Mouse (Mus musculus) cerebellum, postnatal 36 days (tissue): Measurements from ENCODE around the gene Atf3.
"Not testable (repeated sequence)": the region's sequence is repeated elsewhere in the genome, so short reads cannot be mapped to it uniquely, and the experiment has no call there.

Experiments used
- DNase-seq, 2 experiments: peaks; one replicate each; pipeline ENCODE4 v3.0.0; 2021 to 2022; ENCODE audit warnings: mixed read lengths in 2 of 2

The Atf3 gene

DNA sequence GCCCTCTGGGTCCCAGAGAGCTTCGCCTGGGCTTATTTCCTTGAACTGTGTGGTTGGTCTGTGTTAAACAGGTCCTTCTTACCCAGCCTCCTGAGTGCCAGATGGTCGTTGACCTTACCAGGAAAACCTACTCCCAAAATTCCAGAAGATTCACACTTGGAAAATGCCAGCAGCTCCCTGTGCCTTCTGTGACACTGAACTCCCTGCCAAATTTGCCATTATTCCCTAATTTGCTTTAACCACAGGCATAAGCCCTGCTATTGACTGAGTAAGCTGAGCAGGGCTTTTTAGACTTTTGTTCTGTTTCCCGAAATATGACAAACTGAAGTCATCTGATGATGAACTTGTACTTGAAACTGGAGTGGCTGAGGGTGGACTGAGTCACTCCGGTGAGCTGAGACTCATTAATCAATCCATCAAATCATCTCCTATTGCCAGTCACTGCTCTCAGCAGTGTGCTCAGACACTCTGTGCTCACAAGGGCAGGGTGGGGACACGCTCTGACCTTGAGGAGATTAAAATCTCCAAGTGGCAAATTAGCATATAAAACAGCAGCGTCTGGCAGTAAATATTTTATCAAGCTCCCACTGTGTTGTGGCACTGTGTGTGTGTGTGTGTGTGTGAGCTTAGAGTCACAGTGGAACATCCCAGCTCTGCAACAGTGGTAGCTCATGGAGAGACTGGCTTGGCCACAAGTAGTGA, 28.0 kb downstream of the Atf3 start:
- peak; percentile 8 to 28 for DNase-seq

DNA sequence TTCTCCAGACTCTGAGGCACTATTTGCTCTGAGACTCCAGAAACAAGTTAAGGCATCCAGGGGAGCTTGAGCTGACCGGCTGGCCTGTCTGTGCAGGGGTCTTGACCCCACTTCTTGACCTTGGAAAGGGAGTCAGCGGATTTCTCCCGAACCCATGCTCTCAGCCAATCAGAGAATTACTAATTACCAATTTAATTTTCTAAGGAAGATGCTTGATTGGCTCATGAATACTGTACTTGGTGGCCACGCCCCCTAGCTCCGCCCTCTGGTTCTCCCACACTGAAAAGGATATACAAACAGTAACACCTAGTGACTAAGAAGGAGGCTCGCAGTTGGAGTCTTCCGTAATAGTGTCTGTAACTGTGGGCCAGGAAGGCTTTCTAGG, 31.5 kb downstream of the Atf3 start:
- no peak for DNase-seq

DNA sequence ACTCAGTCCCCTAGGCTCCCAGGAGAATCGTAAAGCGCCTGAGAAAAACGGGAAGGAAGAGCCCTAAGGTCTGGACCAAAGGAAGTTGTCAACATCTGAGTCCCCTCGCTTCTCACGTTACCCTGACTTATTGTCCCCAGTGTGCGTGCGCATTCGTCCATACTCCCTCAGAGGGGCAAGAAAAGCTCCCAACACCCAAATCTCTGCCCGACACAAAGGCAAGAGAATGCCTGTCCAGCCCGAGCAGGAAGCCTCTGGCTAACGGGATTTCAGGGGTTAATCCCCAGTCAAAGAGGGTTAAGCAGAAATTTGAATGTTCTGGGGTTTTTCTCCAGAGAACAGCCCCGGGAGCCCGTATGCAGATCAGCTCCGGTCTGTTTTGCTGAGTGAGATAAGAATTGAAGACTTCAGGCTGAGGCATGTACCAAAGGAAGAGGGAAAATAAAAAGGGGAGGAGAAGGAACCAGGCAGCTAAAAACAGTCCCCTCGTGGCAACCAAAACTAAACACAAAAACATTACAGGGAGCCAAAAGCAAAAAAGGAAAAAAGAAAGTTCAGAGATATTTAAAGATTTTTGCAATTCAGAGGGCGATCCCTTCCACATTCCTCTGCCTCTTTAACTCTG, 32.0 kb downstream of the Atf3 start:
- no peak for DNase-seq

DNA sequence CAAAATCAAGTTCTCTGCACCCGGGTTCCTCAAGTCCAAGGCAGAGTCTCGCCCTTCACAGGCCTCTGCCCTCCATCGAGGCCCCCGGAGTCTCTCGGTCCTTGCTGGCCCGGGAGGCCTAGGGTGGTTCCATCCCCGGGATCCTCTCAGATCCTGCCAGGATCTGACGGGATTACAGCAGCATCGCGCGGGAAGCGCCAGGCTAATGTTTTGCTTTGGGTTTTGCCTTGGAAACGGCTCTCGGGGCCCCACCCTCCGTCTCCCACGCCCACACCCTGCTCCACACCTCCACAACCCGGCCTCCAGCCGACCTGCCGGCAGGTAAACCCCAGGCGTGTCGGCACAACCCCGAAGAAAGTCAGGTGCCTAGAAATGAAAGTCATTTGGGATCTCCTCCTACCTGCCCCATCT, 33.0 kb downstream of the Atf3 start:
- peak; percentile 17 for DNase-seq

DNA sequence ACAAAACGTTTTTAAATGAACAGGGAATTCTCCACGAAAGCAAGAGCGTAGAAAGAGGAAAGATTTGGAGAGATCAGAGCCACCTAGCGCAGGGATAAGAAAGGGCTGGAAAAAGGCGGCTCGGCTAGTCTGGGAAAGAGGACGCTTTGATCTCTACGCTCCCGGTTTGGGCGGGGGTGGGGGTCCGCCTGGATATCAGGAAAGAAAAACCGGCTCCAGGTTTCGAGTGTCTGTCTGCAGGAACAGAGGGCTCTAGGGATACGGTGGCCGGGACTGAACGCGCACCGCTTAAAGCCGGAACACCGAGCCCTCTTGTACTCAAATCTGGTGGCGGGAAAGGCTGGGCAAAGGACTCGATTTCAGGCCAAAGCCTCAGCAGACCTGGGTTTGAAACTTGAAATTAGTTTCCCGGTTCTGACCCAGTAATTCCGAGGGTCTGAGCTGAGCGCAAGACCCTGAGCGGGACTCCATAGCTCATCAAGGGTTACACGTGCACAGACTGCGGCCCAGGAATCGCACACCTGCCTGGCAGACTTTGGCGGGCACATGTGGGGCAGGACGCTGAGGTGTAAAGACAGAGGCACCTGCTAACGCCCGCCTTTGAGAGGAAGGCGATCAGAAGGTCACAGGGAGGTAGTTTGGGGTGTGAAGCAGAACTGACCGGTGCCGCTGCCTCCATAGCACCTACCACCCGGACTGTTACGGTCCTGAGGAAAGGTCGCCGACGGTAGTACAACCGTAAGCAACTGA, 33.6 kb downstream of the Atf3 start:
- peak; percentile 25 to 28 for DNase-seq

DNA sequence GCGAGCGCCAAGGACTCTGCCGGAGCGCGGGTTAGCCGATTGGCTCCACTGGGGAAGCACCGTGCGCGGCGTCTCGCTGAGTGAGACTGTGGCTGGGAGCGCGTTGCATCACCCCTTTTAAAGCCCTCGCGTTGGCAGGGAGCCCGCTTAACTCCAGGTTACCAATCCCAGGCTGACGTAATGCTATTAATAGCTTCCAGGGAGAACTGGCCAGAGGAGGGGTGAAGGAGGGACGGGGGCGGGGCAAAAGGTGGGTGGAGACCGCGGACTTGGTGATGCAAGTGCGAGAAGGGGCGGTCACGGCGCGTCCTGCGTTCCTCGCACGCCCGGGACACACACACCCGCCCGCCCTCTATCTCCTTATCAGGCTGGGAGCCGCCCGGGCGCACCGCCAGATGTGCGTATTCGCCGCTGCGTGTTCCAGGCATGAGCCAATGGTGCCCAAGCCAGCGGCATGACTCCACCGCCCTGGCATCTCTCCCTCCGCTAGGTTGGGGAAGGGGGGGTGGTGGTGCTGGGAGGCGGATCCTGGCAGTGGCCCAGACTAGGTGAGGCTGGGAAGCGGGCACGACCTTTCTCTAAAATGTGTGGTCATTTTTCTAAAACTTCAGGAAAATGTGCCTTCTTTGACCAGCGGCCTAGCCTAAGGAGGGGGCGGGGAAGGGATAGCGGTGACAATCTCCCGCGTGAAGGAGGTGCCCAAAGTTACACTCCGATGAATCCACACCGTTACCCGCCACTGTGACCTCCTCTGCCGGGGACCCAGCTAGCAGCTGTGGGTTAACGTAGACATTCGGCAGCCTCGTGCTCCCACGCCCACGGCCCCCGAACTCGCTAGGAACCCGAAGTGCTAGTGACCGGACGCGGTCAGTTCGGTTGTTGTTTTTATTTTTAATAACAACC, 34.4 kb downstream of the Atf3 start:
- DNase-seq = peak; percentile 84 to 85

DNA sequence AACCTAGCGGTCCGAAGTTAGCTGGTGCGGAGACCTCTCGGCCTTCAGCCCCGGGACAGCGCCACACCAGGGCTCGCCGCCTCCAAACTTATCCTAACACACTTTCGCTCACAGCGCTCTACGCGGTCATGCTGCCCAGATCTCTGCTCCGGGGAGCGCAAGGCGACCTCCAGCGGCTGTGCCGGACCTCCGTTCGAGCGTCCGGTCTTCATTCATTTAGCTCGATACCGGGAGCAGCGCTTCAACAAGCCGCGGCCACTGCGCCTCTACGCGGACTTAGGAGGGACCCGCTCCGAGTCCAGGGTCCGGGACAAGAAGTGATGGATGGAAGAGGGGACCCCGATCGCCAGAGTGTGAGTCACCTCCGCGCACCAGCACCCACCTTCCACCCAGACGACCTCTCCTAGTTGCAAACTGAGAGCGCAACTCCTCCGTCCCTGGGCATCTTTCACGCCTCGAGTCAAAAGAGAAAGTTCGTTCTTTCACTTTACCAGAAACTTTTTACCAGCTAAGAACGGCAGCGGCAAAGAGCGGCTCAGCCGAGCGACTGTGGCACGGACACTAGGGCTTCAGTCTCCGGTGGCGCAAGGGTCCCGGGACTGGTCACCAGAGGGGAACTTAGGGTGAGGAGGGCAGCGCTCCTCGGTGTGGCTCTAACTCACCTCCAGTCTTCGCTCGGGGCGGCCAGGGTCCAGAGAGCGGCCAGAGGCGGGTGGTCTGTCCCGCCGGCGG, 35.2 kb downstream of the Atf3 start:
- DNase-seq = peak; percentile 46 to 51

DNA sequence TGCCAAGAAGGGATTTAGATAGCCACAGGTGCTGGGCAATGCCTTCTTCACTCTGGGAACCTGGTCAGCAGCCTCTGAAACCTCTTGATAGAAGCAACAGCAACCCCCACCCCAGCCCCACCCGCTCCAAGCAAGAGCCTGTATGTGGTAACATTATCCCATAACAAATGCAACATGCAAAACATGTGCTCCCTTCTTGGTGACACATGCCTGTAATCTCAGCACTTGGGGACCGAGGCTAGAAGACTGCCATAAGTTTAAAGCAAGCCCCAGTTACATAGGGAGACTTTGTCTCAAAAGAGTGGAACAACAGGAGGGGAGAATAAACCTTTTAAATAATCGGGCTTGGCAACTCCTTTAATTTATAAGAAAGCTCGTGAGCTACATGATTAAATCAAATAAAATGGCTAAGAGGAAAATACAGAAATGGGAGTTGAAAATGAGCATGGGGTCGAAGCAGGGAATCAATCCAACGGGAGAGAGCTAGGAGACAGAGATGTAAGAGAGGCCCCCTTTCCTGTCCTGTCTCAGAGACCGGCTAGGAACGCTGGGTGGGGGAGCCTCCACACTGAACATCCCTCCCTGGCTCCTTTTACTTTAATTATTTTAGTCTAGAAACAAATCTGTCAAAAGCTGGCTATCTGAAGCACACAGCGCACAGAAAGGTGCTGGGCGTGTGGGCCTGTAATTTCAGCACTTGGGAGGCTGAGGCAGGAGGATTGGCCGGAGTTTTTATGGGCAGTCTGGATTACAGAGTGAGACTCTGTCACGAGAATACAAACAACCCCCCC, 36.2 kb downstream of the Atf3 start:
- DNase-seq = no peak

DNA sequence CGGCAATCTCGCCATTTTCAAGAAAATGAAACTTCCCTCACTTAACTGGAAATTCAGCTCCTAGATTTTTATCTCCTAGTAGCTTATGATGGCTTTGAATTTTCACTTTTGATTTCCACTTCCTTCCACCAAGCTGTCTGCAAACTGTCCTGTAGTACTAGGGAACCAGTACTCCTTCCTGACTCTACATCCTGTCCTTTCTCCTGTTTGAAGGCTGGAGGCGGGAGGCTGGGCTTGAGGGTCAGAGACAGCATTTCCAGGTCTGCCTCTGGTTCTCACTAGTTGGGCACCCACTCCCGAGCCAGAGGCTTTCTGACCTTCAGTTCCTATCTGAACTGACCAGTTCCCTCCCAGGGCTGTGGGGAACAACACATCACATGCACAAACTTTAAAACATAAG, 37.4 kb downstream of the Atf3 start:
- DNase-seq = no peak

DNA sequence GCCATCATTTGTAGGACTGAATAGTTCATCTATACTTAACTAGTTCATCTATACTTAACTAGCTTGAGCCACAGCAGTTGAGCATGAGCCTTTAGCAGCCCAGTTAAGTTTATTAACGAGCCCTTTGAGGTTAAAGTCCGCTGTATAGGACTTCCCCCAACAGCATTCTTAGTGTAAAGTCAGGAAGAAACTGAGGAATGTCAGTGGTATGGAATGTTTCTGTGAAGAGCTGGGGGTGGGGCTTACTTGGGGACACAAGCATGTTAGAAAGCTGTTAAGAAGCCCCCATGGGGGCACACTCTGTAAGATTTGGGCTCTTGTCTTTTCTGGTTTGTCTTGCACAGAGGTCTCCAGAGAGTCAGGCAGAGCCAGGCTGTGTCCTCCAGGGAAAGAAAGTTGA, 38.0 kb downstream of the Atf3 start:
- DNase-seq = no peak

DNA sequence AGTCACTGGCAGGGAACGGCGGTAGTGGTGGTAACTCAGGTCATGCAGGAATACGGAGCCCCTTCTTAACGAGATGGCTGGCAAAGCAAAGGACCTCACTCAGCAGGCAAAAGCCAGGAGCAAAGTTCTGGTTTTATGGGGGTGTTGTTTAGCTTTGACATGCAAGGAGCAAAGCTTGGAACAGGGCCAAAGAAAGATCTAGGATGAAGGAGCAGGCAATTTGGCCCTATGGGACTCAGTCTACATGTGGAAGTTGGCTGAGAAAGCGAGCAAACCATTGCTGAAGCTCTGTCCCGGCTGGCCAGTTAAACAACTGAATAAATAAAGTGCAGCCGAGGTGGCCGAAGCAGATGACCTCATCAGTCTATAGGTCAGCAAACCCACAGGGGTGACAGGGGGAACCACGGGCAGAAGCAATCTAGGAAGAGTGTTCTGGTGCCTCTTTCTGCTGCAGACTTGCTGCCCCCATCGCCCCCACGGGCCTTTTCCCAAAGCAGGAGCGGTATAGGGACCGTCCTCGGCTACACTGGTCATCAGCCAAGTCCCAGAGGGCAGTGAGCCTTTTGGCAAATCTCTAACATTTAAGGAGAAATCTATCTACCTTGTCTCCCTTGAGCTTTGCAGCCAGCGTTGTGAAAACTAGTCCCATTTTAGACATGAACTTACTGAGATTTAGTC, 39.2 kb downstream of the Atf3 start:
- no peak for DNase-seq

DNA sequence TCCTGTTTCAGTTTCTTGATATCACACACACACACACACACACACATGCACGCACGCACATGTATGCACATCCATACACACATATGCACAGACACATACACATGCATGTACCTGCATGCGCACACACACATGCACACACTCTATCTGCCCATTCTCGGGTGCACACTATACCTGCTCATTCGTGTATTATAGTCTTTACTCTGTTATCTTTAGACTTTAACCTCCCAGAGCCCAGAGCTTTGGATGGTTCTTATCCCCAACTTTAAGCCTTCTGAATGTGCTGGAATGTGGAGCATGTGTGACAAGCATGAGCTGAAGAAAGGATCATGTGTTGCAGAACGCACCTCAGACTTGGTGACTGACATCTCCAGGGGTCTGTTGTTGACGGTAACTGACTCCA, 41.0 kb downstream of the Atf3 start:
- no peak for DNase-seq

DNA sequence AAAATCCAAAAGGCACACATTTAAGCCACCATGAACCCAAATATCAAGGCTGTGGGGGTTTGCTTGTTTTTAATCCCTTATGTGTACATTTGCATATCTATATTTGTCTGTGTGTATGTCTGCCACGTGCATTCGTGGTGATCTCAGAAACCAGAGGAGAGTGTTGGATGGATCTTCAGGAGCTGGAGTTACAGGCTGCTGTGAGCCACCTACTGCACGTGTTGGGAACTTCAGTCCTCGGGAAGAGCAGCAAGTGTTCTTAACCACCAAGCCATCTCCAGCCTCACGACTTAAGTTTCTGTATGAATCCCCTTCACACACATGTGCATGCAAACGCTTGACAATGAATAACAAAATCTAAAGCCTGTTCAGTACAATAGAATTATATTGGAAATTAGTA, 45.4 kb downstream of the Atf3 start:
- no peak for DNase-seq

DNA sequence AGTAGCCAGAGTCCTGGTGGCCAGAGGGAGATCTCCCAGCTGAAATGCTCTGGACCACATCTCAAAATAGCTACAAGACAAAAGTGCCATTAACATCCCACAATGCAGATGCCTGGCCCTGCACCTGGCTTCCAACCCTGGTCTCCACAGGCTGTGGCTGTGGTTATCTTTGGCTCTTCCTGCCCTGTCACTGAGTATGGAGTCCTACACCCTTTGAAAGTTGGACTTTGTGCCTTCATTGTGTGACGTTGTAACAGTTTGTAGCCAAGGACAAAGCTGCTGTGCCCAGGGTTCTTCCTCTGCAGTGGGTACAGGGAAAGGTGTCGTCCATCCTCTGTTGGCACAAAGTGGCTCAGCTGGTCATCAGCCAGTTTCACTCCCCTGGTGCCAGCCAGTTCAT, 47.4 kb downstream of the Atf3 start:
- DNase-seq = no peak

DNA sequence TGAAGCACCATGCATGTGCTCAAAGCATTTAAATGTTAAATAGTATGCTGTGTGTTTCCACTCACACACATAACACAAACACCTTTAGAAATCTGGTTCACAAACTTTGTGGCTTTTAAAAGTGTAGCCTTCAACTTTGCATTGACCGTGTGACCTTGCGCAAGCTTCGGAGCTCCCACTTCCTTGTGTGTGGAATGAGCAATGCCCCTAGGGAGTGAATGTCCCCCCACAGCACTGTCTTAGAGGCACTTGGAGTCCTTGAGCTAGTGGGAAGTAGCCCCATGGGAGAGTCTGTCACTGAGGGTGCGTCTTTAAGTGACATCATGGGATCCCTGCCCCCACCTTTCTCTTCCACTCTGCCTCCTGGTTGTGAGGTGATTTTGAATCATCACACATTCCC, 51.6 kb downstream of the Atf3 start:
- DNase-seq = no peak

DNA sequence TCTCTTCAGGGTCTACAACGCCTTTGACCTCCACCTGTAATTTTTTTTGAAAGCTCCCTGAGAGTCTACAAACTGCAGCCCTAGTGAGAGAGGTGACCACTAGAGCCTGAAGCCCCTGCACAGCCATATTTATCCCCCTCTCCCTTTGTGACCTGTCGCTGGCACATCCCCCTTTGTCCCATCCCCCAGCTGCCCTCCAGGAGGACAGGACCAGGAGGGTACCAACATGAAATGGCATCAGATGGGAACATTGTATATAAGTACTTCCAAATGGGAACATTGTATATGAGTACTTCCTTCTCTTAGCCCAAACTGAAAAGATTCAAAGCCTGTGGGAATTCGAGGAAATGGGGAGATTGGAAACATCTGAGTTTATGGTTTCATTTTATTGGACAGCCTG, 53.1 kb downstream of the Atf3 start, which contains the start of gene Fam71a:
Gene Fam71a, minus strand, starts transcription at position 101 of the 400 bp plus-strand sequence.
- DNase-seq = no peak

DNA sequence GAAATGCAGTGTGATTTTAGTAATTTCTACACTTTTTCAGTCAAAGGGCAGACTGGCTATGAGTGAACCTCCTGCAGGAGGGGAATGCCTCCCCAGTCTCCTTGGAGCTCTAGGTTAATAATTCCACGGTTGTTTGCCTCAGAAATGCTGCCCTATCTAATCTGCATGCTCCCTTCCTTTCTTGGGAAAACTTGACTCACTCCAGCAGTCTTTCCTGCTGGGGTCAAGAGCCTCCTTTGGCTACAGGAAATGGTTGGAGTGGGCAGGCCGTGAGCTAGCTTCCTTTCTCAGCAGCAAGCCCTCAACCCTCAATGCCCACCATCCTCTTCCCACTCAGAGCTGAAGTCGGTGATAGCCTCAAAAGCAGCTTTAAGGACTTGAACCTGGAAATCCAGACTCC, 63.5 kb downstream of the Atf3 start:
- no peak for DNase-seq

DNA sequence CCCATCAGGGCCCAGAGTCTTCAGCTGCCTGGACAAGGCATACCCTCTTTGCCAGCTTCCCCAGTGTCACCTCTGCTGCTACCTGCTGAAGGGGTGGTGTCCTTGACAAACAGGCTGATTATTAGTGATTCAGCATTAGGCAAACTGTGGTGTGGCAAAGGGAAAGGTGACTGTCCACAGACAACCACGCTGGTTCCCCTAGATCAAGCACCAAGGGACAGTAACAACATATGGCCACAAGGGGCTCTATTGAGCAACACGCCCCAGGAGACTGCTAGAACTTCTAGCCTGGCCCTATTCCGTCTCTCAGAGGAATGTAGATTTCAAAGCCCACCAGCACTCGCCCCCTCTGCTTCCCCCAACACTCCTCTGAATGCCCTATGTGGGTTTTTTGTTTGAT, 64.8 kb downstream of the Atf3 start:
- DNase-seq = peak; percentile 32 to 36

DNA sequence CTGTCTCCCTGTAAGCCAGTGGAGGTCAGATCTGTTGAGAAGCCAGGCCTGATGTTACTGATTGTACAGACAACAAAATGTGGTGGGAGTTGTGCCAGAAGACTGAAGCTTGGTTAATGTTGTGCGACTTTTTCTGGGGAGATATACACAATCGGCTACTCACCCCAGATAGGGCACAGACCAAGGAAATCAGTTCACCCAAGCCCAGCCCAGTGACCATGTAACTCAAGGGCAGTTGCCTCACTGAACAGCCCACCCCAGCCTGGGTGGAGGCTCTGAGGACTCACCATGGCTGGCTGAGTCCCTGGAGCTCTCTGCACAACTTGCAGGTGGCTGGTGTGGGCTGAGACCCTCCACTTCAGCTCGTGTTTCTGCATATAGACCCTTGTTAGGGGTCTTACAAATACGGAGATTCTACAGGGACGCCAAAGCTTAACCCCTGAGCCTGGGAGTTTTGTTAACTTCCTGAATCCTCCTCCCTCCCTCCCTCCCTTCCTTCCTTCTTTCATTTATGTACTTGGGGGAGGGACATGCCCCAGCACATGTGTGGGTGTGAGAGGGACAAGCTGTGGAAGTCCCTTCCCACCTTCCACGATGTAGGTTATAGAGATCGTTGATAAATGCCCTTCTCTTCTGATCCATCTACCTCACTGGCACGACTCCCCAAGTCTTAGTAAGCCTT, 66.8 kb downstream of the Atf3 start:
- no peak for DNase-seq

DNA sequence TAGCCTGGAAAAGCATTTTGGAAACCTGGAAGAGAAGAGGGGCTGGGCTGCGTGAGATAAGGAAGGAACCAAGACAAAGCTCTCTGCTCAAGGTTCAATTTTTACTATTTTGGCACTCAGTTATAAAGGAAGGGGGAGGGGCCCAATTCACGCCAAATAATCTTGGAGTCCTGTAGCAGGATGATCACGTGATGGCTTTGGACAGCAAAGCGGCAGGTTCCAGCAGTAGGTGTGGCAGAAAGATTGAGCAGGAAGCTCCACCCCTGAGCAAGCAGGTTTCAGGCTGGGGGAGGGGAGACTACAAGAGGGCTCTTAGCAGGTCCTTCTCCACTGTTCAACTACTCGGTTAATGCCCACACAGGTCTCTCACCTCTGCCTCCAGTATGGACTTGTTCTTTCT, 68.3 kb downstream of the Atf3 start:
- not testable (repeated sequence) for DNase-seq
